Mouse (Mus musculus) heart, embryonic 14.5 days (tissue): ENCODE results near the gene Hilpda. TPM values are rescaled to one million over a fixed set of nuclear protein-coding genes. Genes with fewer than 3 reads are reported as not detected.

Experiments
- ATAC-seq: fragments of 200-750 bp; cut with Nextera tagmentation; 2 replicates; pipeline ENCODE4 v1.8.0; 2017; ENCODE audit warnings: low read depth, moderate TSS enrichment; ENCODE audit not compliant: insufficient number of reproducible peaks, insufficient read depth, low FRiP score
- H3K27ac ChIP-seq, 2 experiments: fragments of 200-500 bp in 1 of 2; fragments of 300-500 bp in 1 of 2; sonication (generic) in 1 of 2; replicated peaks in 1 of 2; 2 replicates each; pipeline ENCODE4 v1.5.1; 2012 to 2014; ENCODE audit warnings: low read depth in 2 of 2, low read length in 2 of 2, control low read depth in 1 of 2, mild to moderate bottlenecking in 1 of 2, mixed read lengths in 1 of 2; ENCODE audit not compliant: control insufficient read depth in 1 of 2, insufficient read depth in 1 of 2
- H3K27me3 ChIP-seq: fragments of 300-500 bp; sonication (generic); 2 replicates; pipeline ENCODE4 v1.6.1; 2014; ENCODE audit warnings: mild to moderate bottlenecking, low read length, control low read depth; ENCODE audit not compliant: control insufficient read depth, insufficient read depth
- H3K36me3 ChIP-seq: fragments of 300-500 bp; sonication (generic); 2 replicates; pipeline ENCODE4 v1.6.1; 2014; ENCODE audit warnings: mild to moderate bottlenecking, control low read depth, low read length, mixed read lengths; ENCODE audit not compliant: control insufficient read depth, insufficient read depth
- H3K4me1 ChIP-seq, 2 experiments: fragments of 200-500 bp in 1 of 2; fragments of 300-500 bp in 1 of 2; sonication (generic) in 1 of 2; 2 replicates each; pipeline ENCODE4 v1.6.1; 2012 to 2014; ENCODE audit warnings: low read length in 2 of 2, control low read depth in 1 of 2, mixed read lengths in 1 of 2; ENCODE audit not compliant: control insufficient read depth in 2 of 2, insufficient read depth in 2 of 2
- H3K4me2 ChIP-seq: fragments of 300-500 bp; sonication (generic); 2 replicates; pipeline ENCODE4 v1.6.1; 2014; ENCODE audit warnings: mild to moderate bottlenecking, low read length
- H3K4me3 ChIP-seq, 2 experiments: fragments of 200-500 bp in 1 of 2; fragments of 300-500 bp in 1 of 2; sonication (generic) in 1 of 2; 2 replicates each; pipeline ENCODE4 v1.5.1; 2012 to 2014; ENCODE audit warnings: low read length in 2 of 2, mild to moderate bottlenecking in 2 of 2, control low read depth in 1 of 2, low read depth in 1 of 2, moderate library complexity in 1 of 2; ENCODE audit not compliant: control insufficient read depth in 1 of 2, insufficient read depth in 1 of 2
- H3K9ac ChIP-seq: fragments of 300-500 bp; sonication (generic); 2 replicates; pipeline ENCODE4 v1.6.1; 2014; ENCODE audit warnings: mild to moderate bottlenecking, low read length
- H3K9me3 ChIP-seq: fragments of 300-500 bp; sonication (generic); 2 replicates; pipeline ENCODE4 v1.6.1; 2016; ENCODE audit warnings: low read length, control low read depth; ENCODE audit not compliant: control insufficient read depth
- WGBS: fragments of 180-500 bp; shearing (Covaris S2); extraction: QIAGEN DNeasy Blood & Tissue Kit; methylation state at CpG from one replicate; pipeline ENCODE4 v1.1.7; 2014; 5-methylcytosine and 5-hydroxymethylcytosine counted together
- polyA plus RNA-seq: library from polyadenylated mRNA; unstranded; fragments of >200 nt; fragmentation: Nextera tagmentation; extraction: Ambion mirVana; gene quantifications from 2 replicates; pipeline ENCODE4 v1.2.1, GENCODE M21; 2014

Gene Hilpda
- 26.4 and 28.2 TPM in 2 replicates for polyA plus RNA-seq

DNA sequence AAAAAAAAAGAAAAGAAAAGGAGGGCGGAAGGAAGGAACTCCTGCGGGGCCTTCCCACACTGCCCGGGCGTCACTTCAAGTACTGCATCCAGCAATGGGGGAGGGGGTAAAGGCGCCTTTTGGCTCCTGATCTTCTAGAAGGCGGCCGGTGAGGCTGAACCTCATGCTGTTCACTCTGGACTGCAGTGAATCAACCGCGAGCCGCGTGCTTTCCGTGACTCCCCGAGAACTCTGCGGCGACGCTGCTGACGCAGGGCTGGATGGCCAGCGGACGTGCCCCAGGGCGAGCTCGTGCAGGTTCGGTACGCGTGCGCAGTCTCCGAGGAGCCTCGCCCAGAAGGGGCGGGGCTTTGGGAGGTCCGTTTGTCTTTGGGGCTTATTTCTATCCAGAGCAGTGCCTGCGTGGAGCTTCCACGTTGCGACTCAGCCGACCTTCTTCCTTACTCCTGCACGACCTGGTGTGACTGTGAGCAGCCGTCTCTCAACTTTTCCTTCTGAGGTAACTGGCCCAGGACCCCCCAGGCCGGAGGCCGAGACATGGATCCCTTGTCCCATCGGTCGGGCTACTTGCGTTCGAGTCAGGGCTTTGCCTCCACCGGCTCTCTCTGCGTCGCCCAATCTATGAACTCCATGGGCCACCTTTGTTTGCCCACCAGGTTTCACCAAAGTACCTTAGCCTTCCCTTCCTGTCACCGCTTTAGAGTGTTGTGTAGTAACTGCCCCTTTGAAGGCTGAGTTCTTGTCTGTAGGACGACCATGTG is at the start of gene Hilpda:
Gene Hilpda (plus strand): TSS at position 177 of the 761 bp plus-strand sequence.
- no peaks in the 10 kb centered on the region for H3K27me3 ChIP-seq
- WGBS: under 1% methylated on average over 46 of the region's 46 CpGs
- peak; percentile 96 for ATAC-seq
- peak within 1 kb of the TSS; percentile 67 for H3K4me2 ChIP-seq
- H3K4me1 ChIP-seq: peaks cover 9 to 13% of the 10 kb centered on the region in 2 experiments
- H3K27ac ChIP-seq: peak within 1 kb of the TSS; percentile 79 to 89
- peak within 1 kb of the TSS; percentile 65 to 68 for H3K4me3 ChIP-seq
- peaks cover 17% of the 10 kb centered on the region for H3K36me3 ChIP-seq
- H3K9ac ChIP-seq: peak within 1 kb of the TSS; percentile 81
- H3K9me3 ChIP-seq: no peaks in the 10 kb centered on the region

DNA sequence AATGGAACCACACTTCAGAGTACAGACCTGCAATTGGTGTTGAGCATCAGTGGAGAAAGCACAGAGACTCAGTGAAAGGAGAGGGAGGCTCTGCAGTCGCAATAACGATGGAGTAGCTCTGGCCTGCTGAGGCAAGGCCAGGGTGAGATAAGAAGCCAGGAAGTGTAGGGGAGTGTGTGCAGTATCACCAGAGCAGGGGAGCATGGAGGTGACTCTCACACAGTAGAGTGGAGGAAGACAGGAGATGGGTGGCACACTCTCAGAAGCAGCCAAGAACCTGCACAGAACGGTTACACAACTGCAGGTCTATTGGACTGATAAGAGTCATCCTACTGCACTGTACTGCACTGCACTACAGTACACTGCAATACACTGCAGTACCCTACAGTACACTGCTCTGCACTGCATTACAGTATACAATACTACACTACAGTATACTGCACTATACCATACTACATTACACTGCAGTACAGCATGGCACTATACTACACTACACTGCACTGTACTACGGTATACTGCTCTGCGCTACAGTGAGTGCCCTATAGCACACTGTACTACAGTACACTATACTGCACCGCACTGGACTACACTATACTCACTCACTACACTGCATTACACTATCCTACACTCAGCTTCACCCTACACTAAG is 42.9 kb upstream of the Hilpda start:
- H3K36me3 ChIP-seq: no peaks in the 10 kb centered on the region
- no peak overlapping the region for H3K9ac ChIP-seq
- 0 out of 2 replicates have a peak, but pooled peaks have one; percentile 35 for ATAC-seq
- no peak overlapping the region for H3K4me3 ChIP-seq
- H3K27ac ChIP-seq: no peak overlapping the region
- H3K9me3 ChIP-seq: no peaks in the 10 kb centered on the region
- 55% methylated on average over 6 of the region's 6 CpGs for WGBS
- H3K4me1 ChIP-seq: 0 out of 4 replicates have a peak, but pooled peaks cover 0 to 2% of the 10 kb centered on the region in 2 experiments
- H3K27me3 ChIP-seq: no peaks in the 10 kb centered on the region
- no peak overlapping the region for H3K4me2 ChIP-seq

DNA sequence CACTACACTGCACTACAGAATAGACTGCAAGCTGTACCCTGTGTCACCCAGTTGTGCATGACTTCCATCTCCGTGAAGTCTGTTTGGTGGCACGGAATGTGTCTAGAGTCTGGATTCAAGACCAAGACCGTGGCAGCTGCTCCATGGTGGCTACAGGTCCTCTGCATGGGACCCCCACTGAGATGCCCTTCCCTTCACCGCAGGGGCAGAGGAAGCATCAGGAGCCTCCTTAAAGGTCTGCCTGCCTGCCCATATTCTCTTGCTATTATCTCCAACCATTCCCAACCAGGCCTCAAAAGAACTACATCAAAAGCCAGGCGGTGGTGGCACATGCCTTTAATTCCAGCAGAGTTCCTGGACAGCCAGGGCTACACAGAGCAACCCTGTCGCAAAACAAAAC is 41.9 kb upstream of the Hilpda start:
- no peak for ATAC-seq
- Histone ChIP-seq H3K9me3 (no peaks in the 10 kb centered on the region), H3K4me1 (0 out of 4 replicates have a peak, but pooled peaks cover 0 to 2% of the 10 kb centered on the region in 2 experiments), H3K27ac (no peak overlapping the region), H3K4me2 (no peak overlapping the region), H3K27me3 (no peaks in the 10 kb centered on the region), H3K9ac (no peak overlapping the region), H3K36me3 (no peaks in the 10 kb centered on the region), H3K4me3 (no peak overlapping the region)
- 54% methylated on average over 6 of the region's 6 CpGs for WGBS

DNA sequence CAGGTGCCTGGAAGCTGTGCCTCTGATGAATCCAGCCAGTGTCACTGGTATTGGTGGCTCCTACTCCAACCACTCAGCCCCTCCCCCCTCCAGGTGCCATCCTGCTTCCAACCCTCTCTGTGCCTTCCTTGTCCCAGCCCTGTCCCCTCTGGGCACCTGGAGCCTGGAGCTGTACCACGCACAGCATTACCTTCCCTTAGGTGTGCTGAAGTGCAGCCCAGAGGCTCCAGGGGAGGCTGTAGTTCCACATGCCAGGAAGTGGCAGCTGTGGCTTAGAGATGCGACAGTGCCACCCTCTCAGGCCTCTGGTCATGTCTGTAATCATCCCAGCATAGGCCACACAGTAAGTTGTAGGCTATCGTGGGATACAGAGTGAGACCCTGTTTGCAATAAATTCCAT is 40.5 kb upstream of the Hilpda start:
- Histone ChIP-seq H3K27ac (no peak overlapping the region), H3K36me3 (no peaks in the 10 kb centered on the region)

DNA sequence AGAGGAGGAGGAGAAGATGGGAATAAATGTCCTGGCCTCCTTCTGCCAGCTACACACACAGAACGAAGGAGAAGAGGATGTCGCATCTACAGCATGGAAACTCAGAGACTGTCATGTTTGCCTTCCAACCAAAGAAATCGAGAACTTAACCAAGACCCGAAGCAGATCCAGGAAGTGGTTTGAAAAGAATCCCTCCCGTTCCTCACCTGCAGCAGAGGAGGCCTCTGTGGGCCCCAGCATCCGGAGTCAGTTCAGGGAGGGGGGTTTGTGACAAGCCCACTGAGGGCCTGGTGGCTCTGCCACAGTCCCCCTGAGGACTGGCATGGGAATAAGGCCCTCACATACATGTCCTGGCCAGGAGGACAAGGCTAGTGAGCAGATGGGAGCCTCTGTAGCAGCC is 40.0 kb upstream of the Hilpda start:
- no peak for ATAC-seq
- WGBS: 73% methylated on average over 6 of the region's 6 CpGs
- no peaks in the 10 kb centered on the region for H3K27me3 ChIP-seq
- H3K4me1 ChIP-seq: 0 out of 4 replicates have a peak, but pooled peaks cover 0 to 2% of the 10 kb centered on the region in 2 experiments
- no peaks in the 10 kb centered on the region for H3K36me3 ChIP-seq
- no peak overlapping the region for H3K4me2 ChIP-seq
- no peak overlapping the region for H3K27ac ChIP-seq
- H3K9ac ChIP-seq: no peak overlapping the region
- no peaks in the 10 kb centered on the region for H3K9me3 ChIP-seq
- no peak overlapping the region for H3K4me3 ChIP-seq

More for the DNA sequence above, 40.5 kb upstream of the Hilpda start:
- 72% methylated on average over 3 of the region's 3 CpGs for WGBS
- H3K4me2 ChIP-seq: no peak overlapping the region
- no peaks in the 10 kb centered on the region for H3K27me3 ChIP-seq
- no peak for ATAC-seq
- H3K9ac ChIP-seq: no peak overlapping the region
- no peak overlapping the region for H3K4me3 ChIP-seq
- H3K4me1 ChIP-seq: 0 out of 4 replicates have a peak, but pooled peaks cover 0 to 2% of the 10 kb centered on the region in 2 experiments
- no peaks in the 10 kb centered on the region for H3K9me3 ChIP-seq

DNA sequence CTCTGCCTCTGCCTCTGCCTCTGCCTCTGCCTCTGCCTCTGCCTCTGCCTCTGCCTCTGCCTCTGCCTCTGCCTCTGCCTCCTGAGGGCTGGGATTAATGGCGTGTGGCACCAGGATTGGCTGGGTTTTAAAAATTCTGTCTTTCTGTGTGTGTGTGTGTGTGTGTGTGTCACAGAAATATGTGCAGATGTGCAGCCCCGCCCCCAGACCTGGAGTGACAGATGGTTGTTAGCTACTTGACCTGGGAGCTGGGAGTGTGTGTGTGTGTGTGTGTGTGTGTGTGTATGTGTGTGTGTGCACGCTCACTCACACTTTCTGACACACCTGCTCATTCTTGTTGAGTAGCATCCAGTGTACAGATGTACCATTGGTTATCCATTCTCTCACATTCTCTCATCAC is 38.6 kb upstream of the Hilpda start:
- Histone ChIP-seq H3K9ac (no peak overlapping the region), H3K4me1 (0 out of 4 replicates have a peak, but pooled peaks cover 0 to 2% of the 10 kb centered on the region in 2 experiments), H3K4me3 (no peak overlapping the region), H3K4me2 (no peak overlapping the region), H3K27me3 (no peaks in the 10 kb centered on the region), H3K36me3 (no peaks in the 10 kb centered on the region), H3K27ac (no peak overlapping the region), H3K9me3 (no peaks in the 10 kb centered on the region)
- ATAC-seq: no peak
- 62% methylated on average over 3 of the region's 3 CpGs for WGBS

DNA sequence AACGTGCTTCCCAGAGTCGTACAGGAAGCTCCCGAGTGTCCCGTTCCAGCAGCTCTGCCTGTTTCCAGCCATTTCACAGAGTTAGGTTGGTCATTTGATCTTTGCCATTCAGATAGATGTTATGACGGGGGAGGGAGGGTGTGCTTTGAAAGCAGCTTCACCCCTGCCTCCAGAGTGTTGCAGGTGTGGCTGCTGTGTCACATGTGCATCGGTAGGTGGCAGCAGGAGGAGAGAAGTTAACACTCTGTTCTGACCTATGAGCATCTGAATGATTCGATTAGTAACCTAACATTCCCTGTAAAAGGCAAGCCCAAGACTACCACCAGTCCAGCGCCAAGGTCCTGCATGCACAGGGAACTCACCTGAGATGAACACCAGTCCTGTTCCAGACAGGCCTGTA is 38.0 kb upstream of the Hilpda start:
- no peak overlapping the region for H3K4me2 ChIP-seq
- 0 out of 4 replicates have a peak, but pooled peaks cover 0 to under 1% of the 10 kb centered on the region in 2 experiments for H3K4me1 ChIP-seq
- WGBS: 42% methylated on average over 8 of the region's 8 CpGs
- H3K9me3 ChIP-seq: no peaks in the 10 kb centered on the region
- H3K4me3 ChIP-seq: no peak overlapping the region
- H3K9ac ChIP-seq: no peak overlapping the region
- no peak for ATAC-seq
- no peak overlapping the region for H3K27ac ChIP-seq
- H3K36me3 ChIP-seq: no peaks in the 10 kb centered on the region
- no peaks in the 10 kb centered on the region for H3K27me3 ChIP-seq
